Mouse (Mus musculus) kidney, embryonic 14.5 days (tissue): ENCODE measurements at regions not wholly inside any gene's neighbourhood (a gene's known extent, or its start where the extent isn't known, plus 50 kb on each side); places are given as distances from the start of the nearest gene placed in this dataset.

Source experiments
- ATAC-seq: fragments of 200-750 bp; cut with Nextera tagmentation; 2 replicates; pipeline ENCODE4 v1.8.0; 2017; ENCODE audit warnings: moderate number of reproducible peaks, mild to moderate bottlenecking, moderate TSS enrichment, moderate library complexity; ENCODE audit not compliant: low FRiP score, low TSS enrichment
- H3K27ac ChIP-seq: fragments of 300-500 bp; sonication (generic); 2 replicates; pipeline ENCODE4 v1.5.1; 2014; ENCODE audit warnings: low read depth, mild to moderate bottlenecking, low read length, moderate library complexity, mixed read lengths
- H3K27me3 ChIP-seq: fragments of 300-500 bp; sonication (generic); 2 replicates; pipeline ENCODE4 v1.6.1; 2014; ENCODE audit warnings: mild to moderate bottlenecking, low read length; ENCODE audit not compliant: control insufficient read depth, insufficient read depth
- H3K36me3 ChIP-seq: fragments of 300-500 bp; sonication (generic); 2 replicates; pipeline ENCODE4 v1.6.1; 2014; ENCODE audit warnings: low read length, mixed read lengths; ENCODE audit not compliant: control insufficient read depth, insufficient read depth
- H3K4me1 ChIP-seq: fragments of 300-500 bp; sonication (generic); 2 replicates; pipeline ENCODE4 v1.6.1; 2014; ENCODE audit warnings: low read length, mixed read lengths; ENCODE audit not compliant: control insufficient read depth, insufficient read depth
- H3K4me2 ChIP-seq: fragments of 300-500 bp; sonication (generic); replicated peaks from 2 replicates; pipeline ENCODE4 v1.6.1; 2014; ENCODE audit warnings: low read depth, mild to moderate bottlenecking, low read length
- H3K4me3 ChIP-seq: fragments of 300-500 bp; sonication (generic); 2 replicates; pipeline ENCODE4 v1.5.1; 2014; ENCODE audit warnings: mild to moderate bottlenecking, low read length
- H3K9ac ChIP-seq: fragments of 300-500 bp; sonication (generic); 2 replicates; pipeline ENCODE4 v1.6.1; 2014; ENCODE audit warnings: low read depth, mild to moderate bottlenecking, low read length, moderate library complexity
- H3K9me3 ChIP-seq: fragments of 300-500 bp; sonication (generic); 2 replicates; pipeline ENCODE4 v1.6.1; 2016; ENCODE audit warnings: low read length; ENCODE audit not compliant: control insufficient read depth
- WGBS: fragments of 180-500 bp; shearing (Covaris S2); extraction: QIAGEN DNeasy Blood & Tissue Kit; methylation state at CpG from one replicate; pipeline ENCODE4 v1.1.7; 2014; 5-methylcytosine and 5-hydroxymethylcytosine counted together

- H3K27me3 ChIP-seq, result no peaks in the 10 kb centered on the region
- H3K27ac ChIP-seq, result no peak overlapping the region
- H3K9ac ChIP-seq, result no peak overlapping the region
- no peaks in the 10 kb centered on the region for H3K9me3 ChIP-seq
- no peak for ATAC-seq
- no peaks in the 10 kb centered on the region for H3K36me3 ChIP-seq
- WGBS, result 90% methylated on average over 9 of the region's 9 CpGs
- H3K4me3 ChIP-seq, result no peak overlapping the region
- H3K4me2 ChIP-seq, result no peak overlapping the region
- H3K4me1 ChIP-seq, result peaks cover 6% of the 10 kb centered on the region; the same call in 1 of the 2 replicates
Observed at GRCm38 (mm10) chr8:35968341-35968740, 202.8 kb downstream of the Gm19410 start.

DNA sequence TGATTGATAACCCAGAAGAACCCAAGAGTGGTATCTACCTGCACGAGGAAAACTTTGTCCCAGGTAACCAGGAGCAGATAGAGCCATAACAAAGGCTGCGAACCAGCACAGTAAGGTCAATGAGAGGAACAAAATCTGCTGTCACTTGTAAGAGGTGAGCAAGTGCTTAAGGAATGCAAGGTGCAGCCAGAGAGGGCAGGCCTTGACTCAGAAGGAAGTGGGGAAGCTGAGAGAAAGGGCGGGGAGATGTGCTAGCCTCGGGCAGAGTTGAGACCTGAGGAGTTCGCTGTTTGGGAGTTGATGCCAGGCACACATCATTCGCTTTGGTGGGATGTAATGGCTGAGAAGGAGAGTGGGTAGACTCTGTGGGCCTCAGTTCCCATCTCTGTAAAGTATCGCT is 205.5 kb downstream of the Gm19410 start:
- no peak for ATAC-seq
- Histone ChIP-seq H3K36me3 (no peaks in the 10 kb centered on the region), H3K9ac (no peak overlapping the region), H3K9me3 (no peaks in the 10 kb centered on the region), H3K27ac (no peak overlapping the region), H3K4me2 (no peak overlapping the region), H3K4me3 (no peak overlapping the region), H3K27me3 (no peaks in the 10 kb centered on the region), H3K4me1 (no peaks in the 10 kb centered on the region)
- WGBS, result 78% methylated on average over 7 of the region's 7 CpGs

DNA sequence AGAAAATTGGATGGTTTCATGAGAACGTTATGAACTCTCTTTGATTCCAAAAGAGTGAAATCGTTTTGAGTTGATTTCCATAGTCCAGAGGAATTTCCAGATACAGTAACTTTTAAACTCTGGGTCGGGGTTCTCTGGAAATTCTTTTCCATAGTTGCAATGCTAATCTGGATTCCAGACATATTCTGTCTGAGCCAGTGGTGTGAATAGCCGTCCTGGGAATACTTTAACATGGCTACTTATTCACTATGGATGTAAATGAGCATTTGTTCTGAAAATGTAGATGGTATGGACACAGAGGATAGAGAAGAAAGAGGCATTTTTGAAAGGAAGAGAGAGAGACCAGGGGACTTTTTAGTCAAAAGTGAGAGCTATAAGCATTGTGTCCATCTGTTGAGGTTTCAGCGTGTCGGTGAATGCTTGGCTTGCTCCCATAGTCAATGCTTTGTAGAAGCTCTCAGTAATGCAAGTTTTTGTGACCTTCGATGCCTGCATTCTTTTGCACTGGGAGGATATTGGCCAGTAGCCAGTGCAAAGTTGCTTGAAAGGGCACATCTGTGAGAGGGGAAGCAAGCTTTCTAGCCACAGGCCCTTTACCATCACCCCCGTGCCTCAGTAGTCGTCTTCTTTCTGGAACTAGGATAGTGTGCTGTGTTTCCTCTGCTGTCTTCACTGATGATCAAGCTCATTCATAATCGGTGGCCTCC is 208.9 kb downstream of the Gm19410 start:
- 62% methylated on average over 10 of the region's 10 CpGs for WGBS
- H3K4me1 ChIP-seq, result no peaks in the 10 kb centered on the region
- H3K9ac ChIP-seq, result no peak overlapping the region
- no peaks in the 10 kb centered on the region for H3K27me3 ChIP-seq
- H3K4me3 ChIP-seq, result no peak overlapping the region
- no peak for ATAC-seq
- H3K9me3 ChIP-seq, result no peaks in the 10 kb centered on the region
- no peak overlapping the region for H3K27ac ChIP-seq
- no peak overlapping the region for H3K4me2 ChIP-seq
- no peaks in the 10 kb centered on the region for H3K36me3 ChIP-seq

- no peak overlapping the region for H3K4me3 ChIP-seq
- no peak for ATAC-seq
- WGBS, result 84% methylated on average over 9 of the region's 9 CpGs
- H3K4me1 ChIP-seq, result no peaks in the 10 kb centered on the region
- no peaks in the 10 kb centered on the region for H3K9me3 ChIP-seq
- no peak overlapping the region for H3K9ac ChIP-seq
- H3K27me3 ChIP-seq, result no peaks in the 10 kb centered on the region
- no peak overlapping the region for H3K27ac ChIP-seq
- H3K36me3 ChIP-seq, result no peaks in the 10 kb centered on the region
- H3K4me2 ChIP-seq, result no peak overlapping the region
Observed at GRCm38 (mm10) chr8:35979638-35980255, 214.2 kb downstream of the Gm19410 start.

GRCm38 (mm10) chr8:35983083-35983482 is 217.5 kb downstream of the Gm19410 start:
- Histone ChIP-seq H3K27me3 (no peaks in the 10 kb centered on the region), H3K4me2 (no peak overlapping the region), H3K4me3 (no peak overlapping the region), H3K9me3 (no peaks in the 10 kb centered on the region), H3K36me3 (no peaks in the 10 kb centered on the region), H3K27ac (no peak overlapping the region), H3K4me1 (no peaks in the 10 kb centered on the region), H3K9ac (no peak overlapping the region)
- WGBS, result 69% methylated on average over 2 of the region's 2 CpGs
- no peak for ATAC-seq

- Histone ChIP-seq H3K4me2 (no peak overlapping the region), H3K27ac (no peak overlapping the region)
Observed at GRCm38 (mm10) chr8:35985152-35985689, 219.6 kb downstream of the Gm19410 start.

GRCm38 (mm10) chr8:35987327-35987726 is 221.7 kb downstream of the Gm19410 start:
- Histone ChIP-seq H3K27me3 (no peaks in the 10 kb centered on the region), H3K4me3 (no peak overlapping the region), H3K9me3 (no peaks in the 10 kb centered on the region), H3K9ac (no peak overlapping the region), H3K4me1 (no peaks in the 10 kb centered on the region), H3K36me3 (no peaks in the 10 kb centered on the region), H3K27ac (no peak overlapping the region), H3K4me2 (no peak overlapping the region)
- WGBS, result 59% methylated on average over 5 of the region's 5 CpGs
- ATAC-seq, result no peak

More at GRCm38 (mm10) chr8:35985152-35985689, 219.6 kb downstream of the Gm19410 start:
- no peak overlapping the region for H3K4me3 ChIP-seq
- H3K36me3 ChIP-seq, result no peaks in the 10 kb centered on the region
- H3K27me3 ChIP-seq, result no peaks in the 10 kb centered on the region
- WGBS, result 62% methylated on average over 5 of the region's 5 CpGs
- no peaks in the 10 kb centered on the region for H3K9me3 ChIP-seq
- H3K4me1 ChIP-seq, result no peaks in the 10 kb centered on the region
- H3K9ac ChIP-seq, result no peak overlapping the region
- ATAC-seq, result no peak

GRCm38 (mm10) chr8:35991013-35991412 is 225.4 kb downstream of the Gm19410 start:
- H3K4me2 ChIP-seq, result no peak overlapping the region
- no peaks in the 10 kb centered on the region for H3K27me3 ChIP-seq
- ATAC-seq, result no peak
- 87% methylated on average over 5 of the region's 5 CpGs for WGBS
- H3K27ac ChIP-seq, result no peak overlapping the region
- no peaks in the 10 kb centered on the region for H3K9me3 ChIP-seq
- no peaks in the 10 kb centered on the region for H3K4me1 ChIP-seq
- no peak overlapping the region for H3K4me3 ChIP-seq
- no peaks in the 10 kb centered on the region for H3K36me3 ChIP-seq
- H3K9ac ChIP-seq, result no peak overlapping the region

DNA sequence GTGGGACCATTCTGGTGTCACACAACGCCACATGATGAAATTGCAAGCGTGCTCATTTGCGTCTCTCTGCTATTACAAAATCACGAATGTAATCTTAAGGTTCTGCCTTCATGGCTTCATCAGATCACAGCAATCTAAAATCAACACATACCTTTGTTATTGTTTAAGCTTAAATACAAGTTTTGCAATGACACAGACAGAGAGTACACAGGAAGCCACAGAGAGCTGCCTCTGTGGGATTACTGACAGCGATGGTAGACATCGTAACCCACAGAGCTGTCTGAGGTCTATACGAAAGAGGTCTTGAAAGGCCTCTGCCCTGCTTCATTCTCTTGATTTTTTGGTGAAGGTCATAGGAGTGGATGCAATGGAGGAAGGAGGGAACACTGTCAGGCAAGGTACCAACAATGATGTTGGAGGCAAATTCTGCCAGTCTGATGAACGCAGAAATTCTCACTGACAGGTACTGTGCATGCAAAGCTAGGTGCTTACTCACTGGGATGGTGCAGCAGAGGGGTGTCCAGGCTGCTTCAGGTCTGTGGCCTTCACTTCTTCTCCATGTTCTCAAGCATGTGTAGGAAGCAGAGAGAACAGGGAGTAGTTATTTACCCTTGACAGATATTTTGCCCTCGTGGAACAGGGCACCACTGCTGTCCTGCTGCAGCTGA is 226.5 kb downstream of the Gm19410 start:
- WGBS, result 82% methylated on average over 9 of the region's 9 CpGs
- H3K27ac ChIP-seq, result no peak overlapping the region
- no peak overlapping the region for H3K4me3 ChIP-seq
- no peaks in the 10 kb centered on the region for H3K9me3 ChIP-seq
- H3K27me3 ChIP-seq, result no peaks in the 10 kb centered on the region
- H3K4me1 ChIP-seq, result no peaks in the 10 kb centered on the region
- H3K9ac ChIP-seq, result no peak overlapping the region
- ATAC-seq, result no peak
- H3K36me3 ChIP-seq, result no peaks in the 10 kb centered on the region
- no peak overlapping the region for H3K4me2 ChIP-seq
